Mouse (Mus musculus): ENCODE measurements around the gene Aff1. TPM values are rescaled to one million over a fixed set of nuclear protein-coding genes. Genes with fewer than 3 reads are reported as not detected.

Gene Aff1
- total and polyA plus RNA-seq, 3 experiments = 16.6 to 152 (median 51.3) TPM

- no peak for ATAC-seq (ENCODE audit: extremely low read depth, insufficient number of reproducible peaks, low FRiP score, poor library complexity, severe bottlenecking)
These were observed 126.4 kb downstream of the Aff1 start for GRCm38 (mm10) chr5:103818602-103819001.

GRCm38 (mm10) chr5:103819674-103820073, 127.5 kb downstream of the Aff1 start:
- ATAC-seq (ENCODE audit: extremely low read depth, insufficient number of reproducible peaks, low FRiP score, poor library complexity, severe bottlenecking) = no peak
- DNase-seq (ENCODE audit: low spot score) = no peak
- H3K4me1 ChIP-seq (ENCODE audit: insufficient read depth, low read depth, low read length) = peaks cover 20% of the 10 kb centered on the region; the same call in 1 of the 2 replicates
- H3K27me3 ChIP-seq (ENCODE audit: insufficient read depth, low read length) = no peaks in the 10 kb centered on the region
- H3K36me3 ChIP-seq (replicated peaks) = peaks cover 89% of the 10 kb centered on the region
- TF ChIP-seq GATA2 (IDR thresholded peaks at IDR 0.05; ENCODE audit: borderline replicate concordance, low read depth, low read length) (no peak), TAL1 (conservative IDR thresholded peaks at IDR 0.05; ENCODE audit: low read depth, low read length) (no peak), GATA1 (IDR thresholded peaks at IDR 0.05; ENCODE audit: borderline replicate concordance, low read length) (no peak), CTCF (IDR thresholded peaks at IDR 0.05; ENCODE audit: low read depth, low read length) (no peak), POLR2AphosphoS5 (IDR thresholded peaks at IDR 0.05; ENCODE audit: insufficient replicate concordance, low read depth, low read length) (no peak)
- H3K4me3 ChIP-seq (ENCODE audit: low read depth, low read length) = no peak overlapping the region
- H3K9me3 ChIP-seq (replicated peaks) = no peaks in the 10 kb centered on the region

More at GRCm38 (mm10) chr5:103818602-103819001, 126.4 kb downstream of the Aff1 start:
- no peak for DNase-seq (ENCODE audit: low spot score)
- Histone ChIP-seq H3K4me1 (ENCODE audit: insufficient read depth, low read depth, low read length) (peaks cover 28% of the 10 kb centered on the region), H3K36me3 (replicated peaks) (peaks cover 91% of the 10 kb centered on the region), H3K9me3 (replicated peaks) (no peaks in the 10 kb centered on the region), H3K27me3 (ENCODE audit: insufficient read depth, low read length) (no peaks in the 10 kb centered on the region), H3K4me3 (ENCODE audit: low read depth, low read length) (no peak overlapping the region)
- TF ChIP-seq POLR2AphosphoS5 (IDR thresholded peaks at IDR 0.05; ENCODE audit: insufficient replicate concordance, low read depth, low read length) (no peak), GATA1 (IDR thresholded peaks at IDR 0.05; ENCODE audit: borderline replicate concordance, low read length) (no peak), GATA2 (IDR thresholded peaks at IDR 0.05; ENCODE audit: borderline replicate concordance, low read depth, low read length) (no peak), CTCF (IDR thresholded peaks at IDR 0.05; ENCODE audit: low read depth, low read length) (no peak), TAL1 (conservative IDR thresholded peaks at IDR 0.05; ENCODE audit: low read depth, low read length) (no peak)

GRCm38 (mm10) chr5:103821062-103821461, 128.9 kb downstream of the Aff1 start:
- TF ChIP-seq POLR2AphosphoS5 (IDR thresholded peaks at IDR 0.05; ENCODE audit: insufficient replicate concordance, low read depth, low read length) (no peak), TAL1 (conservative IDR thresholded peaks at IDR 0.05; ENCODE audit: low read depth, low read length) (no peak), GATA1 (IDR thresholded peaks at IDR 0.05; ENCODE audit: borderline replicate concordance, low read length) (no peak), CTCF (IDR thresholded peaks at IDR 0.05; ENCODE audit: low read depth, low read length) (no peak), GATA2 (IDR thresholded peaks at IDR 0.05; ENCODE audit: borderline replicate concordance, low read depth, low read length) (no peak)
- H3K9me3 ChIP-seq (replicated peaks) = no peaks in the 10 kb centered on the region
- no peaks in the 10 kb centered on the region for H3K27me3 ChIP-seq (ENCODE audit: insufficient read depth, low read length)
- H3K4me3 ChIP-seq (ENCODE audit: low read depth, low read length) = no peak overlapping the region
- DNase-seq (ENCODE audit: low spot score) = no peak
- H3K4me1 ChIP-seq (ENCODE audit: insufficient read depth, low read depth, low read length) = peaks cover 18% of the 10 kb centered on the region; the same call in 1 of the 2 replicates
- ATAC-seq (ENCODE audit: extremely low read depth, insufficient number of reproducible peaks, low FRiP score, poor library complexity, severe bottlenecking) = no peak
- H3K36me3 ChIP-seq (replicated peaks) = peaks cover 85% of the 10 kb centered on the region

GRCm38 (mm10) chr5:103821500-103822298, 129.5 kb downstream of the Aff1 start:
- no peaks in the 10 kb centered on the region for H3K27me3 ChIP-seq (ENCODE audit: insufficient read depth, low read length)
- no peak for ATAC-seq (ENCODE audit: extremely low read depth, insufficient number of reproducible peaks, low FRiP score, poor library complexity, severe bottlenecking)
- peaks cover 87% of the 10 kb centered on the region for H3K36me3 ChIP-seq (replicated peaks)
- no peak for DNase-seq (ENCODE audit: low spot score)
- H3K4me3 ChIP-seq (ENCODE audit: low read depth, low read length) = no peak overlapping the region
- H3K4me1 ChIP-seq (ENCODE audit: insufficient read depth, low read depth, low read length) = peaks cover 16% of the 10 kb centered on the region; the same call in 1 of the 2 replicates
- H3K9me3 ChIP-seq (replicated peaks) = no peaks in the 10 kb centered on the region
- no peak for TF ChIP-seq GATA2 (IDR thresholded peaks at IDR 0.05; ENCODE audit: borderline replicate concordance, low read depth, low read length)
- no peak for TF ChIP-seq GATA1 (IDR thresholded peaks at IDR 0.05; ENCODE audit: borderline replicate concordance, low read length)
- no peak for TF ChIP-seq CTCF (IDR thresholded peaks at IDR 0.05; ENCODE audit: low read depth, low read length)
- TF ChIP-seq POLR2AphosphoS5 (IDR thresholded peaks at IDR 0.05; ENCODE audit: insufficient replicate concordance, low read depth, low read length) = no peak
- TF ChIP-seq TAL1 (conservative IDR thresholded peaks at IDR 0.05; ENCODE audit: low read depth, low read length) = no peak

GRCm38 (mm10) chr5:103822949-103823348, 130.8 kb downstream of the Aff1 start:
- Histone ChIP-seq H3K27me3 (ENCODE audit: insufficient read depth, low read length) (no peaks in the 10 kb centered on the region), H3K4me3 (ENCODE audit: low read depth, low read length) (no peak overlapping the region), H3K36me3 (replicated peaks) (peaks cover 87% of the 10 kb centered on the region), H3K4me1 (ENCODE audit: insufficient read depth, low read depth, low read length) (peaks cover 6% of the 10 kb centered on the region; the same call in 1 of the 2 replicates), H3K9me3 (replicated peaks) (no peaks in the 10 kb centered on the region)
- no peak for TF ChIP-seq TAL1 (conservative IDR thresholded peaks at IDR 0.05; ENCODE audit: low read depth, low read length)
- no peak for TF ChIP-seq CTCF (IDR thresholded peaks at IDR 0.05; ENCODE audit: low read depth, low read length)
- no peak for TF ChIP-seq GATA2 (IDR thresholded peaks at IDR 0.05; ENCODE audit: borderline replicate concordance, low read depth, low read length)
- TF ChIP-seq GATA1 (IDR thresholded peaks at IDR 0.05; ENCODE audit: borderline replicate concordance, low read length) = no peak
- no peak for TF ChIP-seq POLR2AphosphoS5 (IDR thresholded peaks at IDR 0.05; ENCODE audit: insufficient replicate concordance, low read depth, low read length)
- no peak for DNase-seq (ENCODE audit: low spot score)
- no peak for ATAC-seq (ENCODE audit: extremely low read depth, insufficient number of reproducible peaks, low FRiP score, poor library complexity, severe bottlenecking)

- no peak for DNase-seq (ENCODE audit: low spot score)
- ATAC-seq (ENCODE audit: extremely low read depth, insufficient number of reproducible peaks, low FRiP score, poor library complexity, severe bottlenecking) = no peak
- TF ChIP-seq GATA1 (IDR thresholded peaks at IDR 0.05; ENCODE audit: borderline replicate concordance, low read length) (no peak), CTCF (IDR thresholded peaks at IDR 0.05; ENCODE audit: low read depth, low read length) (no peak), POLR2AphosphoS5 (IDR thresholded peaks at IDR 0.05; ENCODE audit: insufficient replicate concordance, low read depth, low read length) (no peak), GATA2 (IDR thresholded peaks at IDR 0.05; ENCODE audit: borderline replicate concordance, low read depth, low read length) (no peak), TAL1 (conservative IDR thresholded peaks at IDR 0.05; ENCODE audit: low read depth, low read length) (no peak)
- Histone ChIP-seq H3K9me3 (replicated peaks) (no peaks in the 10 kb centered on the region), H3K4me3 (ENCODE audit: low read depth, low read length) (no peak overlapping the region), H3K4me1 (ENCODE audit: insufficient read depth, low read depth, low read length) (no peaks in the 10 kb centered on the region), H3K36me3 (replicated peaks) (peaks cover 90% of the 10 kb centered on the region), H3K27me3 (ENCODE audit: insufficient read depth, low read length) (no peaks in the 10 kb centered on the region)
These were observed 136.1 kb downstream of the Aff1 start for GRCm38 (mm10) chr5:103828304-103828703.
